Mouse (Mus musculus) urinary bladder, postnatal 14 days (tissue): ENCODE data around the gene Sspn.

Experiments
- DNase-seq: peaks from one replicate; pipeline ENCODE4 v3.0.0; 2021; ENCODE audit warnings: low spot score

Gene Sspn

DNA sequence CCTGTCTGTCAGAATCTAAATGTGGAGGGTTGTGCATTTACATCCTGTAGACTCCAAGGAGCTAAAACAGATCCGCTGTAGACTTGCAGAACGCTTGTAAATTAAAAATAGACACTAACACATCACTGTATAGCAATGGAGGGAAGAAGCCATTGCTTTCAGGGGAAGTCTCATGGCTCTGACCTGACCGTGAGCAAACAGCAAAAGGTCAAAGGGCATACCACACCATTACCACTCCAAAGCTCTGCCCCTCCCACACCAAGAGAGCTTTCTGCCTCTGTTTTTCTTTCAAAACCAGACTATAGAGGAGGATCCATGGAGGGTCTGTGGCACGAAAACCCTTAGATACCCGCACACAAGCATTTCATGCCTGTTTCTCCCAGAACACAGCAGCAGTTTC is 41.9 kb downstream of the Sspn start:
- no peak for DNase-seq

DNA sequence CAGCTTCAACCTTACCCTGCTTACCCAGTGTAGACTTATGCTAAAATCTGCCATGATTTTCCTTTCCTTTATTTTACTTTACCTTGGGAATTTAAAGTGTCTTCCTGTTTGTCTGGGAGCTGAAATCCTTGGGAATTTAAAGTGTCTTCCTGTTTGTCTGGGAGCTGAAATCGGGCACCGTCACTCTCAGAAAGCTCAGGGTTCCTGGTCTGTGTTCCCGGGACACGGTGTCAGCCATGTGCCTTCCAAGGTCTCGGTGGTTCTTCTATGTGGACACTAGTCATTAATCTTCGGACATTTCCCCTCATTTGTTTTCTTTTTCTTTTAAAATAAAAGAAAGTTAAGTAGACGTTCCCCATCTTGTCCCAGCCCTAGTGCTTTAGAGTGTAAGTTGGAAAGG is 43.3 kb downstream of the Sspn start:
- DNase-seq, result no peak

DNA sequence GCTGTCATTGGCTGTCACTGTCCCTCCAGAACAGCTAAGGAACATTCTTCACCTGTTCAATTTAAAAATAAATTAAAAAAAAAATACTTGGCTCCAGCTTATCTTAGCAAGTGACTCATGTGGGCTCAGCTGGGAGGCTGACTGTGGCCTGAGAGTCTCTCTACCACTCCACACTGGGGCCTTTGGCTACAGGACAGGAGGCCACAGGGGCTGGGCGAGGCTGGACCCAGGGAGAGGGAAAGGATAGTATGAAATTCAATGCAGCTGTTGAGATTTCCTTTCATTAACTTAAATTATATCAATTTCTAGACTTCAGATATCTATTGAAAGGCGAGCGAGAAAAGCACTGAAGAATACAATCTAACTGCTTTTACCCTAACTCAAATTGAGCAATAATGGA is 45.9 kb downstream of the Sspn start:
- no peak for DNase-seq

DNA sequence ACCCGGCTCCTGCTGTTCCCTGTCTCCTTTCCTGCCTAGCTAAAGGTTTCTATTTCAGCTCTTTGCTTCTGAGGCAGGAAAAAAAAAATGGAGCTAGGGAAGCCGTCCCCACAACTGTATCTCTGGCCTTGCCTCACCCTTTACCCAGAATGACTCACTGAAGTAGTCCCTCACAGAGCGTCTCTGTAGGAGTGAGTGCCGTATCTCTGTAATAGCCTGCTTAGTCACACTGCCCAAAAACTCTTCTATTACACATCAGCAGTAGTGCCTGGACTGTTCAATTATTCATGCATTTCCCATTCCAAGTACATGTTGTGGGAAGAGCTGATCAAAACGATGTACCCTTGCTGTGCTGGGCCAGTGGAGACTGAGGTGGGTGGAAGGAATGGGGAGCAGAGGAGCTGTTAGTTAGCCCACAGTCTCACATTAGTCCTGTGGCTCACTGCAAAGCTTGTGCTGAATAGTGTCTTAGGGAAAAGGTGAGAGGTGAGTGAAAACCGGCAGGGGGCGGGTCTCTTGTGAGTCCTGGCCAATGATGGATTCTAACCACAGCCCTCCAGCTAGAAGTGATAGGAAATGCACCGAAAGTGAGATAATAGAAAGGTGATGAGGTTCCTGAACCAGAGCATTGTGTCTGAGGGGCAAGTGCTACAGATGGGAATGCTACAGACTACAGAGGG is 46.5 kb downstream of the Sspn start:
- peak; percentile 33 for DNase-seq

DNA sequence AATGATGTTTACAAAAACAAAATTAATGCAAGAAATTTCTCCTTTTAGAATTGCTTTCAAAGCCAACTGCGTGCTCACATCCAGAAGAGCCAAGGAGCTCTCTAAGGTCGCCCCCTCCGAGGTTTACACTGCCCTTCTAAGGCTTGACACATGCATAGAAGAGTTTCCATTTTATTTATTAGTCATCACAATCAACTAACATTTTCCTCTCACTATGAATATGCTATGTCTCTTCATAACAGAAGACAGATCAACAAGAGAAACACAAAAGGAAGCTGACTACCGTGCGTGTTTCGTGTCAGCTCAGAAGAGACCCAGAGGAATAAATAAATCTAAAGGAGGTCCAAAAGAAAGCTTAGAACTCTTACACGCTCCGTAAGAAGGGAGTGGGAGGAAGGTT is 49.6 kb downstream of the Sspn start:
- DNase-seq, result no peak

DNA sequence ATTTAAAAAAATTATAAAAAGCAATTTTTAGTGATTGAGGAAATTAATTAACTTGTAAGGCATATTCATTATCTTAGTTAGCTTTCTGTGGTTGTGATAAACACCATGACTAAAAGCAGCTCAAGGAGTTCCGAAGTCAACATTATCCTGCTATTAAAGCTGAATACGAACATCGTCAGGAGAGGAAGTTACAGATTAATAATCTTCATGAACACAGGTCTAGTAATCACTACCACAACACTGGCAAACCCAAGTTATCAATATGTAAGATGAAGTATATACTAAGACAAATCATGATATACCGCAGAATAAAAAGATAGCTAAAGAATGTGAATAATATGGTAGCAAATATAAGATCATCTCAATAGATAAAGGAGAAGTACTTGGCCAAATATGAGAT is 50.9 kb downstream of the Sspn start:
- no peak for DNase-seq

DNA sequence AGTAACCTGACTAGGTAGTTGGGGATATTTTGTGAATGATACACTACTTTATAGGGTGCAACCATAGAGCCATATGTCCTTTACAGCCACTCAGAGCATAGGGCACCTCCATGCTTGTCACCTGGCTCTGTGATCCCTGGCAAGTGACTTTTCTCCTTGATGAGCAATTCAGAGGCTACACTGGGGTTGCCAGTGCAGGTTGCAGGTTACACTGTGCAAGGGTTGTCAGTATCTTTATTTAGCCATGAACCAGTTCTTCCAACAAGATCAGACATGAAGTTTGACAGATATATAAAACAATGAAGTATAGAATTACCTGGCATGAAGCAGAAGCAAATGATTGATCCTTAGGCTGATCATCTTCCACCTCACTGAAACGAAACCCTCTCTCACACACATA is 59.1 kb downstream of the Sspn start:
- peak; percentile 35 for DNase-seq

DNA sequence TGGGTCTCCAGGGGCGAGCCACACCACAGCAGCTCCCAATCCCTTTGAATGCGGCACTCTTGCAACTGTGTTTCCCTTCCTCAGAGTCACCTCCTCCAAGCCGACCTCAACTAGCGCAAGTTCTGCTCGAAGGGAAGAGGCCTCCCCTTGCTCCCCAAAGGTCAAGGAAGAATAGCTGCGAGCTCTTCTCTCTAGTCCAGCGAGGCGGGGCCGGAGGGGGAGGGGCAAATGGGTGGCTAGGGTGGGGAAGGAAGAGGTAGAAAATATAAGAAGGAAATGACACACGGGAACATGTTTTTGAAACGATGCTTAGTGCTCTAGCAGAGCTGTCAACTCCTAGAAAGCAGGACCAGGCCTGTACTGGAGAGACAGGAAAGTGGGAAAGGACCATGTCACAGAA is 61.1 kb downstream of the Sspn start:
- DNase-seq, result no peak

DNA sequence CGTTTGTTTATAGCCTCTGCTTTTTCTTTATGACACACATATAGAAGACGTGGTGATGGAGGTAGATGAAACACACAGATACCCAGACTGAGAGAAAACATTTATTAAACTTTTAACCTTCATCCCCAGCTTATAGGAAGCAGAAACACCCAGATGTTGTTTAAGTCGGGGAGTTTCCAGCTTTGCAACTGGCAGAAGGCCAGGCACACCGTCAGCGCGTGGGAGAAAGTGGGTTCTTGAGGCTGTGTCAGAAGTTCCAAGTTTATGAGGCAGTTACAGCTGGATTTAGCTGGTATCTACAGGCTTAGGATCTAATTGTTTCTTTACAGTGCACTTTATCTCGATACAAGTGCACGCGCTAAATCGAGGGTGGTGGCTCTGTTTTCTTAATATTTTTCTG is 61.5 kb downstream of the Sspn start:
- peak; percentile 62 for DNase-seq

DNA sequence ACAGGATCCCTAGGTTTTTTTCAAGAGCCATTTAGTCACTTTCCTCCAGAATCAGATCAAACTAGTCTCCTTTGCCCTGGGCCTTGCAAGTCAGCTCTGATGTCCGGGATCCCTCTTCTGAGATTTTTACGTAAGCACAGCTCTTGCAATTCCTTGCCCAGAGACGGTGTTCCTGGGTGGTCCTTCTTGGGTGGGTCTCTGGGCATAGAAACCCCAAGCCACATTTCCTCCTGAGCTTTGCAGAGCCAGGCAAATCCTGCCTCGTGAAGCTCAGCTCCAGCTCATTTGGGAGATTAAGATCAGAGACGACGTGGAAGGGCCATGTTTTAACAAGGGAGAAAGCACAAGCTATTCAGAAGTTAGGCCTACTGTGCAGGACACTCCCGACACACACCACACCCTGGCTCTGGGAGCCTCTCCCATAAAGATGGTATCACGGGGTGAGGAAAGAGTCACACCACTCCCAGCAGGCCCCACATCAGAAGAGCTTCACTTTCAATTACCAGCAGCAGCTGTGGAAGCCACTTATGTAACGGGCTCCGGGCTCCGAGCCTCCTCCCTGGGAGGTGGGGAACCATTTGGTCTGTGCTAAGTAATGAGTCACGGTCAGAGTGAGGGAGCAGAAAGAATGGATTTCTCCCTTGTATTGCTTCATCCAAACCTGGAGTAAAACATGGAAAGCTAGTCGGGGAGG is 67.0 kb downstream of the Sspn start:
- peak; percentile 85 for DNase-seq

DNA sequence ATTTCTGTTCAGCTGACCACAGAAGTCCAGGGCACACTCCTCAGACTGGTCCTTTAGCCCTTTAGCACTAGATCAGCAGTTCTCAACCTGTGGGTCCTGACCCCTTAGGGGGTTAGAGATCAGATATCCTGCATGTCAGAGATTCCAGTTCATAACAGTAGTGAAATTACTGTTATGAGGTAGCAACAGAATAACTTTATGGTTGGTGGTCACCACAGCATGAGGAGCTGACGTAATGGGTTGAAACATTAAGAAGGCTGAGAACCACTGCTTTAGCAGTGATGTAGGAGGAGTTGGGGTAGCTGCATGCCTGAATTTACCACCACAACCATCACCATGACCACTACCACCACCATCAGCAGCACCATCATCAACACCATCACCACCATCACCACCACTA is 69.3 kb downstream of the Sspn start:
- no peak for DNase-seq

DNA sequence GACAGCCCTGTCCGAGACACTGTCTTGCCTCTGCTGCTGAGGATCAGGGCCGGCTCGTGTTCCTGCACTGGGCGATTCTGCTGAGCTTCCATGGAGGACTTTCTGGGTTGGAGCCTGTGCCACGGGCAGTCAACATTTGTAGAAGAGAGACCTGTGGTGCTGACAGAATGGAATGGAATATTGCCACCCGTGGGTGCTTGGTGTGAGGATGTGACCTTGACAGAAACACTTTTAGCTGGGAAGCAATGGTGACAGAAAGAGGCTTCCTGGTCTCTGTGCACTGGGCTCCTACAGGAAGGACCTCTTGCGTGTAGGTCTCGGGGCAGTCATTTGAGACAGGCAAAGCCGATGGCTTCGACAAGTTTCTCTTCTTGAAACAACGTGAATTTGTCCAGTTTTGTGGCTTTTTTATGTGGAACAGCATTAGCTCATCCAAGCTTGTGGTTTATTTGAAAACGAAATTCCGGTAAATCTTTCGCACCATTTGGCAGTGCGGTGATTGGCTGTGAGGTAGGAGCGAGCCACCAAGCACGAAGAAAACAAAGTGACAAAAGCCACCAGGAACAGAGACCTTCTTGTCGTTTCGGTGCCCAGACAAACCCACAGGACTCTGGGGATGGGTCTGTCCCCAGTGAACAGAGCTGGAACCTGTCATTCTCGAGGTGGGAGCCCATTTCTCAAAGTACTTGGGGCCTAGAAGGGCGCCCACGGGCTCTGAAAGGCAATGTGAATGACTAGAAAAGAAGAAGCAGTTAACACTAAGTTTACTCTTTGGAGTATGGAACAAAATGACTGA is 70.2 kb downstream of the Sspn start:
- DNase-seq, result no peak

DNA sequence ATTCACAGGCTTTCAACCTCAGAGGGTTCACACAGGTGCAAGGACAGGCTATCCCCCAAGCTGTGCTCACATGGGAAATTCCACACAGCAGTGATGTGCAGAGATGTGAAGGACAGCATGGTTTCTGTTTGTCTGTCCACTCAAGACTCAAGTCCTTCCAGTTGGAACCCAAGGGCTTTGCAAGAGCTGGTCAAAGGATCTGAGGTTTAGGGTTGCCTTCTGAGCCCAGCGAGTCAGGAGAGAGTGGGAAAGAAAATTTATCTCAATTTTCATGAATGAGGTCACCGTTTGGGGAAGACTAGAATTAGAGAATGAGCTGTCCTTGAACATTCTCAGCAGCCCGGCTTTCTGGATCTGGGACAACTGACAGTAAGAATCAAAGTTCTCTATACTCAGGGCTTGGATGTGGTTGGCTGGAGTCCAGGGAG is 72.7 kb downstream of the Sspn start:
- DNase-seq, result no peak

DNA sequence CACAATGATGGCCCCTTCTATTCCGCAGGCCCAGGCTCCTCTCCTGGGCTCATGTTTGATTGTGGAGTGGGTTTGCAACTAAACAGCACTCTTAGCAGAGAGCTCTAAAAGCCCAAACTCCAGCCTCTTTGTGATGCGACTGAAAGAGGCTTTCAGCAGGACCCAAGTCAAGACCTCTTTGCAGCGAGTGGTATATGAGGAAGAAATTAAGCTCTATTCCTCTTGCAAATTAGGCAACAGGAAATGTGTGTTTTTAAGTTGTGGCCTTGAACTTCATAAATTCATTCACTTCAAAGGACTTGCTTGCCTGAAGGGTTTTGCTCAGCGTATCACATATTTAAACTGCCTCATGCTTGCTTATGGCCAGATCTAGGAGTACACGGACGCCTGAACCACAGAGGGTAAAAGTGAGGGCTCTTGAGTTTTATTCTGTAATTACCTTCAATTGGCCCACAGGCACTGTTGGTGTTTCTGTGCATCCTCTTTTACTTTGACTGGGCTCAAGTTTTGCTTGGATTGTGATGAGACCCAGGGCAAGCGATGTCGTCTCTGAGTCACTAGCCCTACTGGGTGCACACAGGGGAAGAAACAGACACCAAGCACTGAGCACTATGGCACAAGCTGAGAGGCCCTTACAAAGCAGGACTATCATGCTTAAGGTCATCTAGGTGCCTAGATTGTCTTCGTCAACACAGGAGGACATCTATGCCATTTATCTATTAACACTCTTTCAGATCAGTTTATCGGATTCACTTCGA is 73.9 kb downstream of the Sspn start:
- DNase-seq, result no peak

DNA sequence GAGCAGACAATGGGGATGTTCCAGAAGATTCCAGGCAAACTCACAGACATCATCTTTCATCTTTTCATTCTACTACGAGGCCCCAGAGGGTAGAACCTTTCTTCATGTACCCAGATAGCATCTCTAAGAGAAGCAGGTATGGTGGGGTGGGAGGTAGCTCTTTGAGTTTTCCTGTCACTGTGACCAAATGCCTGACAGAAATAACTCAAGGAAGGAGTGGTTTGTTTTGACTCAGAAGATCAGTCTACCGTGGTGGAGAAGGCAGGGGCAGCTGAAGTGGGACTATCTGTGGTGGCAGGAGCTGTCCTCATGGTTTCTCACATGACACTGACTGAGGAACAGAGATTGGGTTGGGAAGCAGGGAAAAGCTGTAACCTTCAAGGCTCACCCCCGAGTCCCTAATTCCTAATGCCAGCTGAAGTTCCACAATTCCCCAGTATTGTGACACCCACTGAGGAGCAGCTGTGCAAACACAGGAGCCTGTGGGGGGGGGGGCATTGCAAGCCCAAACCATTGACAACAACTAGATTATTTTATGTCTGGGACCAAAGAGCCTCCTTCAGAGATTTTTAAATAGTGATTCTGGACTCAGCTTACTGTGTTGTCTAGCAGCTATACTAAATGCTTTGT is 74.6 kb downstream of the Sspn start:
- DNase-seq, result no peak

DNA sequence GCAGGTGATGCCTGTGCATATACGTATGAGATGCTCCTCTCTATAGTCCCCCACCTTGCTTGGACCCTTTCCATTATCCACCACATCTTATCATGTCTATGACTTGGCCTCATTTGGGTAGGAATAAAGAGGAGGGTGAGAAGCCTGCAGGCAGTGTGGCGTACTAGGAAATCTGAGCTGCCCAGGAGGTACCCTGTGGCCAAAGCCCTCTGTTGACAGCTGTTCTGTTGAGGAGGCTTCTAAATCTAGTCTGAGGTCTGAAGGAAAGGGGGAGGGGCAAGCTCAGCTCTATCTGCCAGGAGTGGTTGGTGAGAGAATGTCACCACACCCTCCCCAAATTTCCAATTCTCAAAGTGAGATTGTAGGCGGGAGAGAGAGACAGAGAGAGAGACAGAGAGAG is 75.3 kb downstream of the Sspn start:
- no peak for DNase-seq

DNA sequence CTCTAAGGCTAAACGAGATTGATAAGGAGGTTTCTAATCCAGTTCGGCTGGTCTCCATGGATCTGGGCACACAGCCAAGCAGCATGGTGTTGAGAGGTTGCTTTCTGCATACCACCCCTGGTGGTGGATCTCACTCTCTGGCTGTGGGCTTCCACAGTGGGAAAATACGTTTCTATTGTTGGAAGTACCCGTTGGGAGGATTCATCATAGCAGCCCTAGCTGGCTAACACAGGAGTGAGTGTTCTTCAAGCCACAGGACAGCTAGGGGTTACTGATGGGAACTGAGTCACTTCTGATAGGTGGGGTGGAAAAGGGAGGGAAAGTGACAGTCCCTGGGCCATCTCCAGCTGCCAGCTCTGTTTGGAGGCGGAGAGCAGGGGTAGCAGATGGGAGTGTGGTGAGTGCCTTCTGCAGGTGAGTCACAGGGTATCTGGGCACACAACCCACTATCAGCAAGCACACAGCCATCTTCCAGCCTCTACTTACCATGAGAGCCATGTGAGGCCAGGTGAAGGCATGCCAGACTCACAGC is 77.1 kb downstream of the Sspn start:
- DNase-seq, result peak; percentile 64

DNA sequence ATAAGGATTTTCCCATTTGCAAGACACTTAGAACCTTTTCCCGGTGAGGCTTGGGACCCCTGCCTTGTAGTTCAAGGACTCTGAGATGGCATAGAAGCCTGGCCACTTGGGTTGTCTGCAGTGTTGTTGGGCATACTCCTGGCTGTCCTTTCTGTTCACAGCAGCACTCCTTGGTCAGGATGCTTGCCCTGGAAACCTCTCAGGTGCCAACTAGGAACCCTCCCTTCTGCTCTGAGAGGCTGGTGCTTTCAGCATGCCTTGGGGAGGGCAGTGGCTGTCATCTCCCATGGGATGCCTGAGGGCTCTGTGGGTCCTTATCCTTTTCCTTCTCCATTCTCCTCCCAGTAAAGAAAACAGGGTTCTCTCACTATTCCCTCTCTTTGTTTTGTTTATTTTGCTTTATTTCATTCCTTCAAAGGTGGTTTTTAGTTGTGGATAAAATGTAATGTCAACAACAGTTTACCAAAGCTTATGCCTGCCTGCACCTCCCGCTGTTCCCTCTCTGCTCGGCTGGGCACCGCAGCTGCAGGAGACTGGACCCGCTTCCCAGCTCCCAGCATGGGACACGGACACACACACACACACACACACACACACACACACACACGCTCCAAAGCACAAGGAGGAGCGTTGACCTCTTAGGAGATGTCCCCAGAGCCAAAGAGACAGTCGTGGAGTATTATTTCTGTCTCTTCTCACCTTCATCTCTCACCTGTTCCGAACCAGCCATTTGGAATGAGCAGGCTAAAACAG is 77.9 kb downstream of the Sspn start:
- DNase-seq, result no peak

DNA sequence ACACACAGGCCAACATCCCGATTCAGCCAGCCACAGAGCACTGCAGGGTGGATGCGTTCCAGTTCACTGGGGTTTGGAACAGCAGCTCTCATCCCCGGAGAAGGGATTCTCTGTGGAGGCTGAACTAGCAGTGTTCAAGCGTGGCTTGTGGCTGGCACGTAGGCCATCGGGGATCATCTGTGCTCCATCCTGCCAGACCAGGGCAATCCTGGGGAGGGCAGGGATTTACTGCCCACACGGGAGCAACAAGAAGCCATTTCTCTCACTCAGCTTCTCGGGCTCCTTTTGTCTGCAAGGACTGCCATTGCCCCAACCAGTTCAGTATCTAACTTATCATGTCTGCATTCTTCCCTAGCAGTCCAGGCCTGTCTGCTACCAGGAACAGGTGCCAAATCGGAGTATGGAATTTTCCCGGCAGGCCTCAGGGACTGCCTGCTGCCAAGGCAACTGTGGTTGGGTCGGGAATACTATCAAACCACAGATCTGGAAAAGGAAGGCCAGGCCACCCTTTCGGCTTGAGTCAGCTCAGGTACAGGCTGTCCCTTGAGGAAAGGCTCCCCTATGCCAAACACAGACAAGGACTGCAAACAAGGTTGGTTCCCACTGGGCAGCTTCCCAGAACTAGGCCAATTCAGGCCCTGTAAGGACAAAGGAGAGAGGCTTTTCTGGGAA is 78.8 kb downstream of the Sspn start:
- DNase-seq, result peak; percentile 53

DNA sequence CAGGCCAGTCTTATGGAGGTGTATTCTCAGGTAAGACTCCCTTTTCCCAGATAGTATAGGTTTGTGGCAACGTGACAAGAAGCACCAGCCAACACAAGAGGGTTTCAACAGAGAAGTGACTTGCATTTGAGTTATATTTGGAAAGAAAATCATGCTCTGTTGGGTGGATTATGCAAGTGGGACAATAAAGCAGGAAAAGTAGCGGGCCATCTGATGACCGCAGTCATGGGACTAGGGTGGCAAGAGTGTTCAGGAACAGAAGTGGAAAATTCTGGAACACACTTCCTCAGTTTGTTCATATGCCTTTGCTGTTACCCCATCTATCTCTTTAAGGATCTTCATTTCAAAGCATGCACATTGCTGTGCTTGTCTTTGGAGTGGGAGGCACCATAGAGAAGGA is 82.9 kb downstream of the Sspn start:
- DNase-seq, result no peak
